Mouse (Mus musculus) forebrain, postnatal 0 days (tissue): ENCODE data around the gene Glis2. TPM values are rescaled to one million over a fixed set of nuclear protein-coding genes. Genes with fewer than 3 reads are reported as not detected.
A peak's percentile ranks its signal among the peaks of the same experiment; 100 is the strongest.

Experiments
- ATAC-seq: fragments of 200-750 bp; cut with Nextera tagmentation; 2 replicates; pipeline ENCODE4 v1.8.0; 2017; ENCODE audit warnings: mild to moderate bottlenecking, moderate library complexity
- DNase-seq: peaks from one replicate; pipeline ENCODE4 v3.0.0-alpha.2; 2015
- H3K27ac ChIP-seq: fragments of 300-500 bp; sonication (generic); 2 replicates; pipeline ENCODE4 v1.5.1; 2014; ENCODE audit warnings: low read depth, mild to moderate bottlenecking, antibody characterized with exemption, low read length, moderate library complexity, mixed read lengths
- H3K27me3 ChIP-seq: fragments of 300-500 bp; sonication (generic); 2 replicates; pipeline ENCODE4 v1.6.1; 2014; ENCODE audit warnings: mild to moderate bottlenecking, low read length, mixed read lengths; ENCODE audit not compliant: insufficient read depth
- H3K36me3 ChIP-seq: fragments of 300-500 bp; sonication (generic); 2 replicates; pipeline ENCODE4 v1.6.1; 2014; ENCODE audit warnings: mild to moderate bottlenecking, moderate library complexity; ENCODE audit not compliant: insufficient read depth
- H3K4me1 ChIP-seq: fragments of 300-500 bp; sonication (generic); 2 replicates; pipeline ENCODE4 v1.6.1; 2014; ENCODE audit warnings: antibody characterized with exemption; ENCODE audit not compliant: insufficient read depth
- H3K4me2 ChIP-seq: fragments of 300-500 bp; sonication (generic); 2 replicates; pipeline ENCODE4 v1.6.1; 2014; ENCODE audit warnings: low read depth, mild to moderate bottlenecking, moderate library complexity
- H3K4me3 ChIP-seq: fragments of 300-500 bp; sonication (generic); 2 replicates; pipeline ENCODE4 v1.5.1; 2014; ENCODE audit warnings: low read depth, low read length, mixed read lengths
- H3K9ac ChIP-seq: fragments of 300-500 bp; sonication (generic); 2 replicates; pipeline ENCODE4 v1.6.1; 2014; ENCODE audit warnings: mild to moderate bottlenecking
- H3K9me3 ChIP-seq: fragments of 300-500 bp; sonication (generic); 2 replicates; pipeline ENCODE4 v1.6.1; 2016; ENCODE audit warnings: low read length
- CTCF ChIP-seq: sonication (generic); IDR thresholded peaks from 2 replicates; pipeline ENCODE4 v1.5.1; 2016; ENCODE audit warnings: antibody characterized with exemption, control low read depth, low read depth
- WGBS: fragments of 180-500 bp; shearing (Covaris S2); extraction: QIAGEN DNeasy Blood & Tissue Kit; methylation state at CpG from one replicate; pipeline ENCODE4 v1.1.7; 2014; 5-methylcytosine and 5-hydroxymethylcytosine counted together
- polyA plus RNA-seq: library from polyadenylated mRNA; unstranded; fragments of >200 nt; fragmentation: Nextera tagmentation; extraction: Ambion mirVana; gene quantifications from 2 replicates; pipeline ENCODE4 v1.2.1, GENCODE M21; 2015
- total RNA-seq: library from RNA; depleted of rRNA; stranded (reverse); fragments of >200 nt; gene quantifications from 2 replicates; pipeline ENCODE4 v1.2.3, GENCODE M21; 2014

The Glis2 gene
- total and polyA plus RNA-seq, 2 experiments from 2014 or later, result 11.6 to 15.2 TPM

GRCm38 (mm10) chr16:4656571-4657081 is 62.1 kb downstream of the Glis2 start:
- Histone ChIP-seq H3K4me3 (no peak overlapping the region), H3K36me3 (peaks cover 32% of the 10 kb centered on the region), H3K9ac (no peak overlapping the region), H3K9me3 (no peaks in the 10 kb centered on the region), H3K4me2 (no peak overlapping the region), H3K4me1 (no peaks in the 10 kb centered on the region), H3K27ac (no peak overlapping the region), H3K27me3 (no peaks in the 10 kb centered on the region)
- WGBS, result 57% methylated on average over 9 of the region's 9 CpGs
- TF ChIP-seq CTCF, result no peak
- DNase-seq, result no peak
- no peak for ATAC-seq

DNA sequence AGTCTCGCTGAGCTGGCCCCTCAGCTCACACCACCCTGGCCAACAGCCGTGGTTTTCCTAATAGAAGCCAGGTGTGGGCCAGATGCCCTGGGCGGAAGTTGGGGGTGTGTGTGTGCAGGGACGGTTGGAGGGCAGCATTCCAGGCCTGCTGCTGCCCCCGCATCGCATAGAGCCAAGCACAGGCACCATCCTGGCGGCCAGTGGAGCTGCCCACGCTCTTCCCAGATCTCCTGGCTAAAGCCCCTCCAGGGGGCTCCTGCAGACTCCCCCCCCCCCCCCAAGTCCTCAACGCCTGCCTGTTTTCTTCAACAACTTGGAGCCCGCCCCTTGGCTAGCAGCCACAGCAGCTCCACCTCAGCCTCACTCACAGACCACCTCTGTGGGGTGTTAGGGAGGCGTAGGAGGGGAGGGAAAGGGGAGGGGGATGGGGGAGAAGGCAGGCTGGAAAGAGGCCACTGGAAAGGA is 64.3 kb downstream of the Glis2 start:
- Histone ChIP-seq H3K27me3 (no peaks in the 10 kb centered on the region), H3K27ac (no peak overlapping the region; the same call in 1 of the 2 replicates), H3K4me2 (no peak overlapping the region), H3K4me3 (no peak overlapping the region), H3K9ac (no peak overlapping the region), H3K4me1 (no peaks in the 10 kb centered on the region), H3K36me3 (peaks cover 28% of the 10 kb centered on the region), H3K9me3 (no peaks in the 10 kb centered on the region)
- no peak for TF ChIP-seq CTCF
- ATAC-seq (peak; percentile 47; the same call in 1 of the 2 replicates), DNase-seq (no peak)
- 14% methylated on average over 11 of the region's 11 CpGs for whole genome bisulfite sequencing

GRCm38 (mm10) chr16:4659326-4659725 is 64.8 kb downstream of the Glis2 start:
- H3K9ac ChIP-seq, result no peak overlapping the region
- no peak overlapping the region for H3K27ac ChIP-seq
- H3K36me3 ChIP-seq, result peaks cover 23% of the 10 kb centered on the region
- H3K4me1 ChIP-seq, result no peaks in the 10 kb centered on the region
- no peak for TF ChIP-seq CTCF
- H3K27me3 ChIP-seq, result no peaks in the 10 kb centered on the region
- no peaks in the 10 kb centered on the region for H3K9me3 ChIP-seq
- DNase-seq (no peak), ATAC-seq (no peak)
- no peak overlapping the region for H3K4me3 ChIP-seq
- no peak overlapping the region for H3K4me2 ChIP-seq
- WGBS, result 20% methylated on average over 2 of the region's 2 CpGs

- H3K4me1 ChIP-seq, result no peaks in the 10 kb centered on the region
- no peak overlapping the region for H3K9ac ChIP-seq
- peaks cover 20% of the 10 kb centered on the region for H3K36me3 ChIP-seq
- H3K27ac ChIP-seq, result no peak overlapping the region
- H3K4me3 ChIP-seq, result no peak overlapping the region
- no peaks in the 10 kb centered on the region for H3K9me3 ChIP-seq
- no peak for DNase-seq
- H3K27me3 ChIP-seq, result no peaks in the 10 kb centered on the region
- 75% methylated on average over 2 of the region's 2 CpGs for WGBS
- ATAC-seq, result no peak
- no peak overlapping the region for H3K4me2 ChIP-seq
- TF ChIP-seq CTCF, result no peak
These were observed 67.1 kb downstream of the Glis2 start for GRCm38 (mm10) chr16:4661605-4662004.

- peaks cover 24% of the 10 kb centered on the region for H3K36me3 ChIP-seq
- no peak overlapping the region for H3K9ac ChIP-seq
- TF ChIP-seq CTCF, result no peak
- ATAC-seq (no peak), DNase-seq (no peak)
- H3K4me3 ChIP-seq, result no peak overlapping the region
- no peaks in the 10 kb centered on the region for H3K27me3 ChIP-seq
- no peaks in the 10 kb centered on the region for H3K4me1 ChIP-seq
- WGBS, result 76% methylated on average over 2 of the region's 2 CpGs
- no peak overlapping the region for H3K4me2 ChIP-seq
- H3K27ac ChIP-seq, result no peak overlapping the region
- no peaks in the 10 kb centered on the region for H3K9me3 ChIP-seq
These were observed 69.3 kb downstream of the Glis2 start for GRCm38 (mm10) chr16:4663806-4664205.

DNA sequence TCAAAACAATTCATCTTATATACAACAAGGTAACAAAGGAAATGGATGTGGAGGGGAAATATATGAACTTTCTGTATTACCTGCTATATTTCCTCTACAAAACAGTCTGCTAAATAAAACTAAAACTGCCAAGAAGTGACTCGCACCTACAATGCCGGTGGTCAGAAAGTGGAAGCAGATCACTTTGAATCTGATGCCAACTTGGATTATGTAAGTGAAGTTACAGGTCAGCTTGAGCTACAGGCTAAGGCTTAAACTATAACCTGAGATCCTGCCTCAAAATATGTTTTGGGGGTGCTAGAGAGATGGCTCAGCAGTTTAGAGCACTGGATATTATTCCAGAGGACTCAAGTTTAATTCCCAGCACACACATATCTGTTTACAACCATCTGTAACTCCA is 71.2 kb downstream of the Glis2 start:
- no peak for TF ChIP-seq CTCF
- 89% methylated on average over 2 of the region's 2 CpGs for WGBS

GRCm38 (mm10) chr16:4667190-4667808 is 72.8 kb downstream of the Glis2 start:
- Histone ChIP-seq H3K27me3 (no peaks in the 10 kb centered on the region), H3K27ac (no peak overlapping the region), H3K4me1 (no peaks in the 10 kb centered on the region), H3K4me2 (no peak overlapping the region), H3K36me3 (peaks cover 24% of the 10 kb centered on the region), H3K9me3 (no peaks in the 10 kb centered on the region), H3K4me3 (no peak overlapping the region), H3K9ac (no peak overlapping the region)
- 31% methylated on average over 3 of the region's 3 CpGs for WGBS
- TF ChIP-seq CTCF, result peak; percentile 95
- ATAC-seq, result peak; percentile 95
- DNase-seq, result peak; percentile 94

More for the DNA sequence above, 71.2 kb downstream of the Glis2 start:
- Histone ChIP-seq H3K27ac (no peak overlapping the region), H3K9ac (no peak overlapping the region), H3K4me1 (no peaks in the 10 kb centered on the region), H3K9me3 (no peaks in the 10 kb centered on the region), H3K4me3 (no peak overlapping the region), H3K27me3 (no peaks in the 10 kb centered on the region), H3K4me2 (no peak overlapping the region), H3K36me3 (peaks cover 34% of the 10 kb centered on the region)
- DNase-seq, result no peak
- no peak for ATAC-seq
